Mouse (Mus musculus) bone marrow macrophage, adult 2 months (primary cell): ENCODE results near the gene Atxn7.

Source experiments
- CTCF ChIP-seq: IDR thresholded peaks from 2 replicates; pipeline ENCODE4 v1.5.1; 2012; ENCODE audit warnings: low read depth, mild to moderate bottlenecking, low read length, moderate library complexity
- POLR2A ChIP-seq: IDR thresholded peaks from 2 replicates; pipeline ENCODE4 v1.6.1; 2012; ENCODE audit warnings: mild to moderate bottlenecking, low read depth, low read length, borderline replicate concordance

DNA sequence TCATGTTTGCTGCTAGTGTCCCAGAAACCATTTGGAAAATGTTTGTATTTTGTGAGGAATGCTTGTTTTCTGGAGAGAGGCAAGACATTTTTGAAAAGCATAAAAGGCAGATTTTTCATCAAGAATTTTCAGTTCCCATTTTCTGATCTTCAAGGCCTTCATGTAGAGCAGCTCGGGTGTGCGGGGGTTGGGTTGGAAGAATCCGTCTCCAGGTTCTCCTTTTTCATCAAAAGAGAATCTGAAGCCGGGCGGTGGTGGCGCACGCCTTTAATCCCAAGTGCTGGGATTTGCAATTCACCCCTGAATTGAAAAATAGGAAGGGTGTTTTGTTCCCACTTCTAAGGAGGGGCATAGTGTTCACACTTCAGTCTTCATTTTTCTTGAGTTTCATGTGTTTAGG, 41.5 kb downstream of the Atxn7 start:
- TF ChIP-seq CTCF (no peak), POLR2A (no peak)
